Mouse (Mus musculus) spleen, postnatal 36 days (tissue): ENCODE results near the gene B9d2.
"Not testable (repeated sequence)": the region's sequence is repeated elsewhere in the genome, so short reads cannot be mapped to it uniquely, and the experiment has no call there.

Source experiments
- DNase-seq, 2 experiments: peaks; one replicate each; pipeline ENCODE4 v3.0.0; 2022; ENCODE audit warnings: low spot score in 2 of 2, mixed read lengths in 1 of 2

Gene B9d2

GRCm38 (mm10) chr7:25704716-25705364, 24.3 kb downstream of the B9d2 start:
- no peak for DNase-seq

GRCm38 (mm10) chr7:25705801-25706251, 25.2 kb downstream of the B9d2 start:
- no peak for DNase-seq

- peak; percentile 57 to 65 for DNase-seq
These were observed 26.1 kb downstream of the B9d2 start for GRCm38 (mm10) chr7:25706578-25707170.

- peak in 1 of 2 experiments; percentile 55 for DNase-seq
These were observed 27.2 kb downstream of the B9d2 start for GRCm38 (mm10) chr7:25707581-25708292.

- no peak for DNase-seq
These were observed 29.4 kb downstream of the B9d2 start for GRCm38 (mm10) chr7:25709961-25710360.

- DNase-seq: peak in 1 of 2 experiments; percentile 9
These were observed 30.0 kb downstream of the B9d2 start for GRCm38 (mm10) chr7:25710519-25711130.

- DNase-seq: peak in 1 of 2 experiments; percentile 30
These were observed 30.6 kb downstream of the B9d2 start for GRCm38 (mm10) chr7:25711165-25711564.

GRCm38 (mm10) chr7:25711731-25712197, 31.2 kb downstream of the B9d2 start:
- peak in 1 of 2 experiments; percentile 20 for DNase-seq

- DNase-seq: no peak
These were observed 32.2 kb downstream of the B9d2 start for GRCm38 (mm10) chr7:25712801-25713200.

- no peak for DNase-seq
These were observed 34.0 kb downstream of the B9d2 start for GRCm38 (mm10) chr7:25714581-25714980.

GRCm38 (mm10) chr7:25715731-25716271, 35.2 kb downstream of the B9d2 start:
- DNase-seq: no peak

GRCm38 (mm10) chr7:25717478-25717877, 36.9 kb downstream of the B9d2 start:
- no peak for DNase-seq

- peak; percentile 92 to 95 for DNase-seq
These were observed 38.3 kb downstream of the B9d2 start, which contains the start of gene Ccdc97 for GRCm38 (mm10) chr7:25718788-25719417. Gene Ccdc97, minus strand, starts transcription at chr7:25719088.

- DNase-seq: peak; percentile 38 to 48
These were observed 39.4 kb downstream of the B9d2 start for GRCm38 (mm10) chr7:25719761-25720610.

GRCm38 (mm10) chr7:25720760-25721159, 40.2 kb downstream of the B9d2 start:
- DNase-seq: no peak

- DNase-seq: not testable (repeated sequence)
These were observed 41.2 kb downstream of the B9d2 start for GRCm38 (mm10) chr7:25721776-25722175.

- DNase-seq: no peak
These were observed 45.3 kb downstream of the B9d2 start for GRCm38 (mm10) chr7:25725886-25726285.

GRCm38 (mm10) chr7:25727800-25728199, 47.2 kb downstream of the B9d2 start:
- no peak for DNase-seq

GRCm38 (mm10) chr7:25729396-25729795, 48.8 kb downstream of the B9d2 start:
- DNase-seq: no peak

GRCm38 (mm10) chr7:25729862-25730261, 49.3 kb downstream of the B9d2 start:
- DNase-seq: no peak
